Mouse (Mus musculus) brain, embryonic 14.5 days (tissue): ENCODE measurements around the gene Adgre1.

Experiments
- CTCF ChIP-seq: fragments of 200-500 bp; IDR thresholded peaks from 2 replicates; pipeline ENCODE4 v1.5.1; 2012; ENCODE audit warnings: inconsistent platforms, mild to moderate bottlenecking, moderate library complexity, borderline replicate concordance; ENCODE audit not compliant: insufficient read depth, insufficient read length; ENCODE audit errors: extremely low read depth
- POLR2A ChIP-seq: fragments of 200-500 bp; IDR thresholded peaks from 2 replicates; pipeline ENCODE4 v1.6.1; 2012; ENCODE audit warnings: mild to moderate bottlenecking, inconsistent platforms, borderline replicate concordance; ENCODE audit not compliant: poor library complexity, insufficient read depth, insufficient read length, severe bottlenecking; ENCODE audit errors: extremely low read depth

GRCm38 (mm10) chr17:57337996-57338395 lies 20.5 kb upstream of the Adgre1 start:
- TF ChIP-seq POLR2A (no peak), CTCF (no peak)
